Comparison of ENCODE assay signal across 22 mouse cellular contexts in the genomic region with DNA sequence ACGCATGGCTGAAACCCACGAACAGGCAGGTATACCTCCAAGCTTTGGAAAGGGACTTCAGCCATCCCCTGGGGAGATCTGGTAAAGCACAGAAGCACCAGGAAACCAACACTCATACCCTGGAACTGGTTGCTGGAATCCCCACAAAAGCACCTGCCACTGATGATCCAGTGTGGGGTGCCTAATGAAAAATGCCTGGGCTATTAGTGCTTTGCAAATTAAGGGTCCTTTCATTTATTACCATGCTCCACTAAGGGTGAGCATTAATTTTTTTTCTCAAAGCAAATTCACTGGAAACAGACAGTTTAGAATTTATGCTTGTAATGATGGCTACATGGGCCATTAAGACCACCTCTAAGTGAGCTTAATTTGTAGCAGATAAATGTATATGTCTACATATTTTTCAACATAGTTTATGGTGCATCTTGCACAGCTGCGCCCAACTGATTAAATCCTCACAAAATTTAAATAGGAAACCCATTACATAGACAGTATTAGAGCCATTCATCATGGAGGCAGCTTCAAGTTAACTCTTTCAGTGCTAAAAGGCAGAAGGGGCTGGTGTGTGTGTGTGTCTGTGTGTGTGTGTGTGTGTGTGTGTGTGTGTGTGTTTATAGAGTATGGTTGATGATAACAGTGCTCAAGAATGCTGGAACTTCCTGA.
"Had no signal": no experiment of that assay in that cellular context is flagged by ENCODE, and none has a peak within 500 bp of the region (broad histone marks: within the 10 kb centered on the region; RNA-seq: fewer than 3 reads in every experiment).

No protein-coding gene starts in this region.

- H3K4me2 ChIP-seq: kidney, embryonic 15.5 days; limb, embryonic 13.5 days; liver, embryonic 12.5 days; liver, embryonic 15.5 days; lung, embryonic 15.5 days; midbrain, embryonic 11.5 days had no signal

- H3K36me3 ChIP-seq: kidney, embryonic 15.5 days; limb, embryonic 10.5 days; limb, embryonic 13.5 days; liver, embryonic 12.5 days; liver, embryonic 15.5 days; lung, embryonic 15.5 days had no signal

- H3K9me3 ChIP-seq: kidney, embryonic 15.5 days; limb, embryonic 10.5 days; limb, embryonic 13.5 days; liver, embryonic 12.5 days; liver, embryonic 15.5 days; lung, embryonic 15.5 days had no signal

- H3K9ac ChIP-seq: kidney, embryonic 15.5 days; limb, embryonic 13.5 days; liver, embryonic 12.5 days; liver, embryonic 15.5 days; lung, embryonic 15.5 days had no signal

- H3K27me3 ChIP-seq: kidney, embryonic 15.5 days; limb, embryonic 13.5 days; liver, embryonic 12.5 days; liver, embryonic 15.5 days; lung, embryonic 15.5 days had no signal

- H3K27ac ChIP-seq: kidney, embryonic 15.5 days; limb, embryonic 10.5 days; limb, embryonic 13.5 days; liver, embryonic 12.5 days; liver, embryonic 15.5 days; lung, embryonic 15.5 days; stomach, postnatal 0 days had no signal

- DNase-seq: kidney, adult 11 months; kidney, adult 8-10 months; kidney, postnatal 10 days; kidney, postnatal 4 days; liver; lung, adult 18-20 months; lung, postnatal 10 days; lung, postnatal 36 days; midbrain, embryonic 14.5 days; retina, postnatal 1 day; right cerebral cortex, postnatal 25 days; thymus, adult 2 months; thymus, postnatal 14 days; thymus, postnatal 4 days had no signal

- ATAC-seq: liver, embryonic 12.5 days had no signal

- H3K4me3 ChIP-seq: kidney, embryonic 15.5 days; limb, embryonic 10.5 days; limb, embryonic 13.5 days; liver, embryonic 12.5 days; liver, embryonic 15.5 days; lung, embryonic 15.5 days had no signal

- H3K4me1 ChIP-seq: limb, embryonic 13.5 days; liver, embryonic 12.5 days; liver, embryonic 15.5 days had no signal
